7 mouse cellular contexts compared by ENCODE assay signal in genomic region chr9:77789615-77790348, GRCm38 (mm10). TPM values are rescaled to one million over a fixed set of nuclear protein-coding genes. Genes with fewer than 3 reads are reported as not detected.
DNase-seq lines count a peak whose midpoint lies in the region; ATAC-seq and TF ChIP-seq lines count a peak whose summit lies in the region.

No protein-coding gene starts in this region.

- DNase-seq in heart, postnatal 0 days (ENCODE audit: low spot score) = peak; percentile 85
- DNase-seq in urinary bladder, adult 2 months (ENCODE audit: low spot score) = peak; percentile 8
- no peak for DNase-seq in urinary bladder, postnatal 25 days (ENCODE audit: low spot score)
- peak; percentile 62 to 69 for DNase-seq in layer of hippocampus, adult 2 months (ENCODE audit: low spot score in 2 of 2)
- no peak for DNase-seq in urinary bladder, postnatal 4 days (ENCODE audit: low spot score in 2 of 2)

- H3K4me1 ChIP-seq in heart, postnatal 0 days (ENCODE audit: control insufficient read depth, insufficient read depth) = peaks cover 3% of the 10 kb centered on the region; the same call in 1 of the 2 replicates
- H3K4me1 ChIP-seq in heart, embryonic 12.5 days (replicated peaks) = no peaks in the 10 kb centered on the region
- H3K4me1 ChIP-seq in intestine, embryonic 16.5 days (ENCODE audit: control insufficient read depth, insufficient read depth, low read length) = no peaks in the 10 kb centered on the region

- H3K27ac ChIP-seq in heart, postnatal 0 days (ENCODE audit: low read depth) = 0 out of 2 replicates have a peak overlapping the region, but pooled peaks have one; percentile 31
- no peak overlapping the region for H3K27ac ChIP-seq in heart, embryonic 12.5 days (ENCODE audit: poor library complexity, severe bottlenecking)
- peak overlapping the region; percentile 47; the same call in 1 of the 2 replicates for H3K27ac ChIP-seq in layer of hippocampus, adult 2 months
- no peak overlapping the region for H3K27ac ChIP-seq in intestine, embryonic 16.5 days (ENCODE audit: low read length)

- H3K36me3 ChIP-seq in heart, postnatal 0 days (replicated peaks; ENCODE audit: control insufficient read depth, insufficient read depth, low read length) = peaks cover 66% of the 10 kb centered on the region
- peaks cover 76% of the 10 kb centered on the region for H3K36me3 ChIP-seq in heart, embryonic 12.5 days
- peaks cover 7% of the 10 kb centered on the region for H3K36me3 ChIP-seq in intestine, embryonic 16.5 days (ENCODE audit: control insufficient read depth, insufficient read depth, low read length)

- no peak overlapping the region for H3K9ac ChIP-seq in heart, postnatal 0 days (replicated peaks; ENCODE audit: low read depth, low read length)
- no peak overlapping the region for H3K9ac ChIP-seq in heart, embryonic 12.5 days
- H3K9ac ChIP-seq in intestine, embryonic 16.5 days (ENCODE audit: low read depth, low read length) = no peak overlapping the region

- H3K27me3 ChIP-seq in heart, postnatal 0 days (ENCODE audit: control insufficient read depth, insufficient read depth, low read length) = no peaks in the 10 kb centered on the region
- H3K27me3 ChIP-seq in heart, embryonic 12.5 days (replicated peaks) = no peaks in the 10 kb centered on the region
- H3K27me3 ChIP-seq in intestine, embryonic 16.5 days (replicated peaks; ENCODE audit: control insufficient read depth, insufficient read depth, low read length) = no peaks in the 10 kb centered on the region

- H3K4me2 ChIP-seq in heart, postnatal 0 days (ENCODE audit: low read depth, low read length) = no peak overlapping the region
- H3K4me2 ChIP-seq in heart, embryonic 12.5 days = no peak overlapping the region
- no peak overlapping the region for H3K4me2 ChIP-seq in intestine, embryonic 16.5 days (ENCODE audit: low read depth, low read length)

- WGBS in heart, postnatal 0 days = 46% methylated on average over 12 of the region's 12 CpGs
- WGBS in heart, embryonic 12.5 days = 75% methylated on average over 12 of the region's 12 CpGs
- WGBS in intestine, embryonic 16.5 days = 76% methylated on average over 12 of the region's 12 CpGs

- no peak for TF ChIP-seq EP300 in heart, postnatal 0 days (IDR thresholded peaks at IDR 0.05; ENCODE audit: low read depth)

- TF ChIP-seq CTCF in heart, postnatal 0 days (IDR thresholded peaks at IDR 0.05; ENCODE audit: low read depth) = no peak
- no peak for TF ChIP-seq CTCF in layer of hippocampus, adult 2 months (conservative IDR thresholded peaks at IDR 0.05)

- no peak overlapping the region for H3K4me3 ChIP-seq in heart, postnatal 0 days (ENCODE audit: low read depth, low read length)
- no peak overlapping the region for H3K4me3 ChIP-seq in heart, embryonic 12.5 days
- H3K4me3 ChIP-seq in layer of hippocampus, adult 2 months = no peak overlapping the region
- H3K4me3 ChIP-seq in intestine, embryonic 16.5 days (ENCODE audit: low read length) = no peak overlapping the region

- peak; percentile 90 for ATAC-seq in heart, postnatal 0 days (ENCODE audit: insufficient read depth, low read depth)
- ATAC-seq in heart, embryonic 12.5 days (ENCODE audit: insufficient number of reproducible peaks, low FRiP score) = no peak
- no peak for ATAC-seq in intestine, embryonic 16.5 days

- H3K9me3 ChIP-seq in heart, postnatal 0 days (replicated peaks; ENCODE audit: control insufficient read depth, low read length) = no peaks in the 10 kb centered on the region
- peaks cover 4% of the 10 kb centered on the region for H3K9me3 ChIP-seq in heart, embryonic 12.5 days (replicated peaks)
- no peaks in the 10 kb centered on the region for H3K9me3 ChIP-seq in intestine, embryonic 16.5 days (ENCODE audit: control insufficient read depth, low read length)

RNA-seq across cellular contexts. Expression of gene Gclc, which starts 35.4 kb away (rescaled TPM):
- 9.2 and 12.5 TPM in 2 replicates for total RNA-seq in heart, postnatal 0 days (2014; rRNA removed; ENCODE audit: low replicate concordance)
- 3.9 and 4.6 TPM in 2 replicates for polyA plus RNA-seq in heart, postnatal 0 days (2015; fragmentation: Nextera tagmentation; extraction: Ambion mirVana)
- polyA plus RNA-seq in heart, embryonic 12.5 days (2016; fragmentation: Nextera tagmentation; extraction: Ambion mirVana) = 13.0 and 13.7 TPM in 2 replicates
- 56.6 and 67.4 TPM in 2 replicates for polyA plus RNA-seq in urinary bladder, adult 2 months (2012; rRNA removed)
- 10 to 100 TPM; 45.3 to 46.2 TPM for total RNA-seq in layer of hippocampus, adult 2 months (2021)
- polyA plus RNA-seq in intestine, embryonic 16.5 days (2015; fragmentation: Nextera tagmentation; extraction: Ambion mirVana) = 4.7 and 10.1 TPM in 2 replicates

Comparison
In these comparisons a context has a peak if more than half of its experiments do, and no peak if none do; other contexts are left out.
1. DNase-seq: peak in heart, postnatal 0 days (single experiment), urinary bladder, adult 2 months (single experiment) and layer of hippocampus, adult 2 months (2 of 2); none in urinary bladder, postnatal 25 days (single experiment) and urinary bladder, postnatal 4 days (0 of 2).
2. H3K27ac ChIP-seq: peak in heart, postnatal 0 days (single experiment) and layer of hippocampus, adult 2 months (single experiment); none in heart, embryonic 12.5 days (single experiment) and intestine, embryonic 16.5 days (single experiment).